Mouse (Mus musculus) embryonic fibroblast, embryonic 13.5 days (primary cell): ENCODE measurements around the gene Pdss2.

Source experiments
- CTCF ChIP-seq: IDR thresholded peaks from 2 replicates; pipeline ENCODE4 v1.5.1; 2011; ENCODE audit warnings: mild to moderate bottlenecking, control low read depth, low read length, moderate library complexity, borderline replicate concordance; ENCODE audit not compliant: insufficient read depth
- POLR2A ChIP-seq: IDR thresholded peaks from 2 replicates; pipeline ENCODE4 v1.6.1; 2011; ENCODE audit warnings: low read depth, mild to moderate bottlenecking, control low read depth, low read length, moderate library complexity

DNA sequence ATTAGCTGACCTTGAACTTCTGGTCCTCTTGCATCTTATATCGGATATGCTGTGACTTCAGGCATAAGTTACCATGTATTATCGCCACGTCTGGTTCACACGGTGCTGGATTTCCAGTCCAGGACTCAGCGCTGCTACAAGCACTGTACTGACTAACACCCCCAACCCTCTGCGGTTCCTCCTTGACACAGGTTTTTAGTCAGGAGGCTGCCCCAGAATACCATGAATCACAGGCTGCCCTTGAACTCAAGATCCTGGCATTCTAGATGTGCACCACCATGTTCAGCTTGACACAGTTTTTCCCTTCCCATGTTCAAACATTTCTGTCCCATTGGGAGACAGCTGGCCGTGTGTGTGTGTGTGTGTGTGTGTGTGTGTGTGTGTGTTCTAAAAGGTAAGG lies 267.9 kb downstream of the Pdss2 start:
- no peak for TF ChIP-seq CTCF
- no peak for TF ChIP-seq POLR2A
